Mouse (Mus musculus) embryonic facial prominence, embryonic 14.5 days (tissue): ENCODE measurements around the gene Akt3. TPM values are rescaled to one million over a fixed set of nuclear protein-coding genes. Genes with fewer than 3 reads are reported as not detected.

ENCODE experiments used
- ATAC-seq: fragments of 200-750 bp; cut with Nextera tagmentation; 2 replicates; pipeline ENCODE4 v1.8.0; 2017; ENCODE audit warnings: low read depth, moderate number of reproducible peaks, moderate TSS enrichment
- DNase-seq: peaks from one replicate; pipeline ENCODE4 v3.0.0-alpha.2; 2015; ENCODE audit warnings: low spot score
- H3K27ac ChIP-seq: fragments of 300-500 bp; sonication (generic); replicated peaks from 2 replicates; pipeline ENCODE4 v1.5.1; 2014; ENCODE audit warnings: low read depth, mild to moderate bottlenecking, low read length, moderate library complexity
- H3K27me3 ChIP-seq: fragments of 300-500 bp; sonication (generic); replicated peaks from 2 replicates; pipeline ENCODE4 v1.6.1; 2014; ENCODE audit warnings: low read length; ENCODE audit not compliant: control insufficient read depth, insufficient read depth
- H3K36me3 ChIP-seq: fragments of 300-500 bp; sonication (generic); 2 replicates; pipeline ENCODE4 v1.6.1; 2014; ENCODE audit warnings: low read length, mixed read lengths; ENCODE audit not compliant: control insufficient read depth, insufficient read depth
- H3K4me1 ChIP-seq: fragments of 300-500 bp; sonication (generic); 2 replicates; pipeline ENCODE4 v1.6.1; 2014; ENCODE audit warnings: antibody characterized with exemption, low read length; ENCODE audit not compliant: control insufficient read depth, insufficient read depth
- H3K4me2 ChIP-seq: fragments of 300-500 bp; sonication (generic); 2 replicates; pipeline ENCODE4 v1.6.1; 2014; ENCODE audit warnings: low read depth, mild to moderate bottlenecking, low read length, moderate library complexity, mixed read lengths
- H3K4me3 ChIP-seq: fragments of 300-500 bp; sonication (generic); 2 replicates; pipeline ENCODE4 v1.5.1; 2014; ENCODE audit warnings: low read depth, mild to moderate bottlenecking, low read length
- H3K9ac ChIP-seq: fragments of 300-500 bp; sonication (generic); 2 replicates; pipeline ENCODE4 v1.6.1; 2014; ENCODE audit warnings: low read depth, mild to moderate bottlenecking, low read length, moderate library complexity, mixed read lengths
- H3K9me3 ChIP-seq: fragments of 300-500 bp; sonication (generic); 2 replicates; pipeline ENCODE4 v1.6.1; 2016; ENCODE audit warnings: low read length; ENCODE audit not compliant: control insufficient read depth
- WGBS: fragments of 180-500 bp; shearing (Covaris S2); extraction: QIAGEN DNeasy Blood & Tissue Kit; methylation state at CpG from one replicate; pipeline ENCODE4 v1.1.7; 2014; 5-methylcytosine and 5-hydroxymethylcytosine counted together
- polyA plus RNA-seq: library from polyadenylated mRNA; unstranded; fragments of >200 nt; fragmentation: Nextera tagmentation; extraction: Ambion mirVana; gene quantifications from 2 replicates; pipeline ENCODE4 v1.2.1, GENCODE M21; 2014

Akt3 gene
- polyA plus RNA-seq, 1 experiment from 2014 or later: 7.3 TPM

DNA sequence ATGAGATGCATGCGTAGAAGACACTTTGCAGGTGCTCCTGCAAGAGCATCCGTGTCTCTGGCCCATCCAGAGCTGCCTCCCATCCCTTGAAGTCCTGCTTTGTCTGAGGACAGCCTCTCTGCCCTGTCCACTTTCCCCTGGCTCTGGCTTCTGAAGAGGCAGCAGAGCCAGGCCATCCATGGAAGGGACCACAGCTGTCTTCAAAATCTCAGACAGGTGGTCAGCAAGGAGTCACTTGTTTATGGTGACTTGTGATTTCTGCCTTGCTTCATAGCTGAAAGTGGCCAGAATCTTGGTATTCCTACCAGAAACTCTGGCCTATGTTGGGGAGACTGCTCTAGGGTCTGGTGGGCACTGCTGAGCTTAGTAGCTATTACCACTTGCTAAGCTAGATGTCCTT, 241.3 kb downstream of the Akt3 start:
- peaks cover 16% of the 10 kb centered on the region for H3K4me1 ChIP-seq
- peaks cover 6% of the 10 kb centered on the region; the same call in 1 of the 2 replicates for H3K36me3 ChIP-seq
- DNase-seq: no peak
- no peak overlapping the region for H3K27ac ChIP-seq
- no peak overlapping the region for H3K4me3 ChIP-seq
- ATAC-seq: no peak
- H3K9ac ChIP-seq: no peak overlapping the region
- no peaks in the 10 kb centered on the region for H3K9me3 ChIP-seq
- H3K27me3 ChIP-seq: no peaks in the 10 kb centered on the region
- no peak overlapping the region for H3K4me2 ChIP-seq
- 93% methylated on average over 2 of the region's 2 CpGs for WGBS

- DNase-seq: no peak
Observed at GRCm38 (mm10) chr1:177015917-177016316, 242.1 kb downstream of the Akt3 start.

GRCm38 (mm10) chr1:177014921-177015439, 243.0 kb downstream of the Akt3 start:
- DNase-seq (no peak), ATAC-seq (peak; percentile 6; the same call in 1 of the 2 replicates)

More at GRCm38 (mm10) chr1:177015917-177016316, 242.1 kb downstream of the Akt3 start:
- no peak for ATAC-seq
- no peak overlapping the region for H3K4me2 ChIP-seq
- H3K36me3 ChIP-seq: peaks cover 6% of the 10 kb centered on the region; the same call in 1 of the 2 replicates
- H3K9me3 ChIP-seq: no peaks in the 10 kb centered on the region
- 36% methylated on average over 3 of the region's 3 CpGs for WGBS
- H3K27ac ChIP-seq: no peak overlapping the region
- no peaks in the 10 kb centered on the region for H3K27me3 ChIP-seq
- peaks cover 16% of the 10 kb centered on the region for H3K4me1 ChIP-seq
- H3K9ac ChIP-seq: no peak overlapping the region
- H3K4me3 ChIP-seq: no peak overlapping the region

GRCm38 (mm10) chr1:177014346-177014745, 243.7 kb downstream of the Akt3 start:
- no peak overlapping the region for H3K4me2 ChIP-seq
- ATAC-seq: peak; percentile 10; the same call in 1 of the 2 replicates
- WGBS: 37% methylated on average over 2 of the region's 2 CpGs
- peaks cover 19% of the 10 kb centered on the region for H3K4me1 ChIP-seq
- H3K36me3 ChIP-seq: no peaks in the 10 kb centered on the region
- H3K9ac ChIP-seq: no peak overlapping the region
- peak overlapping the region; percentile 54; the same call in 1 of the 2 replicates for H3K27ac ChIP-seq
- H3K9me3 ChIP-seq: no peaks in the 10 kb centered on the region
- DNase-seq: no peak
- no peaks in the 10 kb centered on the region for H3K27me3 ChIP-seq
- no peak overlapping the region for H3K4me3 ChIP-seq

More at GRCm38 (mm10) chr1:177014921-177015439, 243.0 kb downstream of the Akt3 start:
- H3K36me3 ChIP-seq: no peaks in the 10 kb centered on the region; the same call in 1 of the 2 replicates
- H3K27ac ChIP-seq: 0 out of 2 replicates have a peak overlapping the region, but pooled peaks have one; percentile 11
- H3K4me1 ChIP-seq: peaks cover 16% of the 10 kb centered on the region
- H3K4me3 ChIP-seq: no peak overlapping the region
- H3K4me2 ChIP-seq: no peak overlapping the region
- no peaks in the 10 kb centered on the region for H3K27me3 ChIP-seq
- 34% methylated on average over 6 of the region's 6 CpGs for WGBS
- H3K9ac ChIP-seq: no peak overlapping the region
- H3K9me3 ChIP-seq: no peaks in the 10 kb centered on the region

DNA sequence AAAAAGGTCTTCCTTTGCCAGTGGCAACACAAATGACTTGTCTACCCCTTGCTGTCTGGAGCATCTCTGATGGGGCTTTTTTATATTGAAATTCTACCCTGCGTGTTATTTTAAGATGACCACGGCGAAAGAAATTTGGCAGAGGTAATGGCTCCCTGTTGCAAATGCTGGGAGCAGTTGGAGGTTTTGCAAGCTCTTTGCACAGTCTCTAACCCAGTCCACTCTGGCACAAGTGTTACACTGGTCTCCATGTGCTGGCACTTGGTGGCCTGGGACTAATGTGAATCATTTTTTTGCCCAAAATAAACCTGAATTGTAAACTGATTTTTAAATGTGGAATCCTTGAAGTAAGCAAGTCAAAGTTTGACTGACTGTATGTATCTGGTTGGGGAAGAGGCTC, 244.2 kb downstream of the Akt3 start:
- Histone ChIP-seq H3K27me3 (no peaks in the 10 kb centered on the region), H3K27ac (peak overlapping the region; percentile 54; the same call in 1 of the 2 replicates), H3K9me3 (no peaks in the 10 kb centered on the region), H3K4me3 (no peak overlapping the region), H3K9ac (no peak overlapping the region), H3K36me3 (no peaks in the 10 kb centered on the region), H3K4me1 (peaks cover 19% of the 10 kb centered on the region), H3K4me2 (no peak overlapping the region)
- WGBS: 61% methylated on average over 3 of the region's 3 CpGs
- ATAC-seq (no peak), DNase-seq (no peak)

GRCm38 (mm10) chr1:177013313-177013712, 244.7 kb downstream of the Akt3 start:
- Histone ChIP-seq H3K4me2 (no peak overlapping the region), H3K27me3 (no peaks in the 10 kb centered on the region), H3K4me1 (peaks cover 19% of the 10 kb centered on the region), H3K9ac (no peak overlapping the region), H3K9me3 (no peaks in the 10 kb centered on the region), H3K4me3 (no peak overlapping the region), H3K27ac (no peak overlapping the region), H3K36me3 (no peaks in the 10 kb centered on the region)
- no peak for DNase-seq
- no peak for ATAC-seq
- 83% methylated on average over 1 of the region's 1 CpGs for WGBS

- no peak for DNase-seq
- H3K9ac ChIP-seq: no peak overlapping the region
- H3K27me3 ChIP-seq: no peaks in the 10 kb centered on the region
- H3K4me1 ChIP-seq: peaks cover 19% of the 10 kb centered on the region
- H3K4me2 ChIP-seq: no peak overlapping the region
- H3K4me3 ChIP-seq: no peak overlapping the region
- no peak overlapping the region for H3K27ac ChIP-seq
- no peak for ATAC-seq
- H3K9me3 ChIP-seq: no peaks in the 10 kb centered on the region
- WGBS: 72% methylated on average over 3 of the region's 3 CpGs
- no peaks in the 10 kb centered on the region for H3K36me3 ChIP-seq
Observed at GRCm38 (mm10) chr1:177012774-177013173, 245.2 kb downstream of the Akt3 start.

- H3K4me1 ChIP-seq: peaks cover 17% of the 10 kb centered on the region
- no peak overlapping the region for H3K4me2 ChIP-seq
- DNase-seq: peak; percentile 77
- H3K27me3 ChIP-seq: no peaks in the 10 kb centered on the region
- no peak overlapping the region; the same call in 1 of the 2 replicates for H3K27ac ChIP-seq
- 72% methylated on average over 13 of the region's 13 CpGs for WGBS
- no peaks in the 10 kb centered on the region for H3K9me3 ChIP-seq
- H3K4me3 ChIP-seq: no peak overlapping the region
- no peak overlapping the region for H3K9ac ChIP-seq
- H3K36me3 ChIP-seq: no peaks in the 10 kb centered on the region
- peak; percentile 27; the same call in 1 of the 2 replicates for ATAC-seq
Observed at GRCm38 (mm10) chr1:177011688-177012087, 246.3 kb downstream of the Akt3 start.
